Mouse (Mus musculus): ENCODE data around the gene Ybey. TPM values are rescaled to one million over a fixed set of nuclear protein-coding genes. Genes with fewer than 3 reads are reported as not detected.

The Ybey gene
- polyA plus RNA-seq, 1 experiment from 2014 or later = 7.2 TPM

GRCm38 (mm10) chr10:76447406-76448229 is 21.3 kb downstream of the Ybey start:
- Histone ChIP-seq H3K9ac (ENCODE audit: low read length) (no peak overlapping the region), H3K4me2 (ENCODE audit: low read depth, low read length) (no peak overlapping the region), H3K27ac (ENCODE audit: low read length) (peak overlapping the region; percentile 86), H3K27me3 (ENCODE audit: control insufficient read depth, insufficient read depth, low read depth, low read length) (no peaks in the 10 kb centered on the region), H3K4me3 (ENCODE audit: low read length) (no peak overlapping the region), H3K4me1 (replicated peaks; ENCODE audit: control insufficient read depth, insufficient read depth, low read length) (peaks cover 17% of the 10 kb centered on the region), H3K36me3 (ENCODE audit: control insufficient read depth, insufficient read depth, low read length) (no peaks in the 10 kb centered on the region), H3K9me3 (ENCODE audit: control insufficient read depth, low read length) (no peaks in the 10 kb centered on the region)
- 54% methylated on average over 15 of the region's 15 CpGs for WGBS
- ATAC-seq (ENCODE audit: low read depth) = peak; percentile 56; the same call in 1 of the 2 replicates

GRCm38 (mm10) chr10:76445996-76446681 is 22.8 kb downstream of the Ybey start:
- no peak overlapping the region for H3K4me3 ChIP-seq (ENCODE audit: low read length)
- H3K9ac ChIP-seq (ENCODE audit: low read length) = no peak overlapping the region
- H3K27ac ChIP-seq (ENCODE audit: low read length) = peak overlapping the region; percentile 42
- H3K9me3 ChIP-seq (ENCODE audit: control insufficient read depth, low read length) = no peaks in the 10 kb centered on the region
- no peaks in the 10 kb centered on the region for H3K36me3 ChIP-seq (ENCODE audit: control insufficient read depth, insufficient read depth, low read length)
- ATAC-seq (ENCODE audit: low read depth) = no peak
- 62% methylated on average over 4 of the region's 4 CpGs for WGBS
- no peak overlapping the region for H3K4me2 ChIP-seq (ENCODE audit: low read depth, low read length)
- peaks cover 23% of the 10 kb centered on the region for H3K4me1 ChIP-seq (replicated peaks; ENCODE audit: control insufficient read depth, insufficient read depth, low read length)
- H3K27me3 ChIP-seq (ENCODE audit: control insufficient read depth, insufficient read depth, low read depth, low read length) = no peaks in the 10 kb centered on the region

GRCm38 (mm10) chr10:76442178-76443088 is 26.5 kb downstream of the Ybey start, which contains the start of gene Pcnt:
Pcnt (minus strand) TSS chr10:76442786.
- peak within 1 kb of the TSS; percentile 87 for H3K9ac ChIP-seq (ENCODE audit: low read length)
- no peaks in the 10 kb centered on the region for H3K27me3 ChIP-seq (ENCODE audit: control insufficient read depth, insufficient read depth, low read depth, low read length)
- H3K27ac ChIP-seq (ENCODE audit: low read length) = peak within 1 kb of the TSS; percentile 99
- peak within 1 kb of the TSS; percentile 85 for H3K4me2 ChIP-seq (ENCODE audit: low read depth, low read length)
- ATAC-seq (ENCODE audit: low read depth) = peak; percentile 98
- H3K36me3 ChIP-seq (ENCODE audit: control insufficient read depth, insufficient read depth, low read length) = peaks cover 8% of the 10 kb centered on the region
- H3K9me3 ChIP-seq (ENCODE audit: control insufficient read depth, low read length) = no peaks in the 10 kb centered on the region
- under 1% methylated on average over 77 of the region's 78 CpGs for WGBS
- H3K4me3 ChIP-seq (ENCODE audit: low read length) = peak within 1 kb of the TSS; percentile 80
- peaks cover 16% of the 10 kb centered on the region for H3K4me1 ChIP-seq (replicated peaks; ENCODE audit: control insufficient read depth, insufficient read depth, low read length)

GRCm38 (mm10) chr10:76440281-76440680 is 28.6 kb downstream of the Ybey start, which contains the start of gene AC141477.1:
AC141477.1 (minus strand) TSS chr10:76440444.
- no peak within 1 kb of the TSS; the same call in 1 of the 2 replicates for H3K4me3 ChIP-seq (ENCODE audit: low read length)
- H3K27ac ChIP-seq (ENCODE audit: low read length) = peak within 1 kb of the TSS; percentile 23
- H3K4me1 ChIP-seq (replicated peaks; ENCODE audit: control insufficient read depth, insufficient read depth, low read length) = peaks cover 13% of the 10 kb centered on the region
- H3K4me2 ChIP-seq (ENCODE audit: low read depth, low read length) = peak within 1 kb of the TSS; percentile 69
- H3K27me3 ChIP-seq (ENCODE audit: control insufficient read depth, insufficient read depth, low read depth, low read length) = no peaks in the 10 kb centered on the region
- H3K36me3 ChIP-seq (ENCODE audit: control insufficient read depth, insufficient read depth, low read length) = peaks cover 23% of the 10 kb centered on the region
- ATAC-seq (ENCODE audit: low read depth) = no peak
- WGBS = 90% methylated on average over 17 of the region's 17 CpGs
- H3K9ac ChIP-seq (ENCODE audit: low read length) = peak within 1 kb of the TSS; percentile 32; the same call in 1 of the 2 replicates
- H3K9me3 ChIP-seq (ENCODE audit: control insufficient read depth, low read length) = no peaks in the 10 kb centered on the region

- peak overlapping the region; percentile 72 for H3K27ac ChIP-seq (ENCODE audit: low read length)
- no peaks in the 10 kb centered on the region for H3K27me3 ChIP-seq (ENCODE audit: control insufficient read depth, insufficient read depth, low read depth, low read length)
- peaks cover 28% of the 10 kb centered on the region for H3K36me3 ChIP-seq (ENCODE audit: control insufficient read depth, insufficient read depth, low read length)
- no peak overlapping the region for H3K9ac ChIP-seq (ENCODE audit: low read length)
- whole genome bisulfite sequencing = 75% methylated on average over 9 of the region's 9 CpGs
- H3K4me3 ChIP-seq (ENCODE audit: low read length) = no peak overlapping the region
- H3K4me2 ChIP-seq (ENCODE audit: low read depth, low read length) = no peak overlapping the region
- H3K4me1 ChIP-seq (replicated peaks; ENCODE audit: control insufficient read depth, insufficient read depth, low read length) = peaks cover 13% of the 10 kb centered on the region
- ATAC-seq (ENCODE audit: low read depth) = no peak
- no peaks in the 10 kb centered on the region for H3K9me3 ChIP-seq (ENCODE audit: control insufficient read depth, low read length)
These were observed 29.6 kb downstream of the Ybey start for GRCm38 (mm10) chr10:76439107-76439890.

- Histone ChIP-seq H3K9me3 (ENCODE audit: control insufficient read depth, low read length) (no peaks in the 10 kb centered on the region), H3K4me1 (replicated peaks; ENCODE audit: control insufficient read depth, insufficient read depth, low read length) (no peaks in the 10 kb centered on the region), H3K36me3 (ENCODE audit: control insufficient read depth, insufficient read depth, low read length) (peaks cover 65% of the 10 kb centered on the region), H3K9ac (ENCODE audit: low read length) (no peak overlapping the region), H3K4me3 (ENCODE audit: low read length) (no peak overlapping the region), H3K27ac (ENCODE audit: low read length) (no peak overlapping the region), H3K4me2 (ENCODE audit: low read depth, low read length) (no peak overlapping the region), H3K27me3 (ENCODE audit: control insufficient read depth, insufficient read depth, low read depth, low read length) (no peaks in the 10 kb centered on the region)
- no peak for ATAC-seq (ENCODE audit: low read depth)
- 81% methylated on average over 11 of the region's 11 CpGs for WGBS
These were observed 35.0 kb downstream of the Ybey start for GRCm38 (mm10) chr10:76433925-76434324.

GRCm38 (mm10) chr10:76425674-76426073 is 43.2 kb downstream of the Ybey start:
- Histone ChIP-seq H3K4me1 (replicated peaks; ENCODE audit: control insufficient read depth, insufficient read depth, low read length) (no peaks in the 10 kb centered on the region), H3K9me3 (ENCODE audit: control insufficient read depth, low read length) (no peaks in the 10 kb centered on the region), H3K27me3 (ENCODE audit: control insufficient read depth, insufficient read depth, low read depth, low read length) (no peaks in the 10 kb centered on the region), H3K4me2 (ENCODE audit: low read depth, low read length) (no peak overlapping the region), H3K27ac (ENCODE audit: low read length) (no peak overlapping the region), H3K36me3 (ENCODE audit: control insufficient read depth, insufficient read depth, low read length) (peaks cover 62% of the 10 kb centered on the region), H3K4me3 (ENCODE audit: low read length) (no peak overlapping the region), H3K9ac (ENCODE audit: low read length) (no peak overlapping the region)
- ATAC-seq (ENCODE audit: low read depth) = no peak
- WGBS = 91% methylated on average over 7 of the region's 7 CpGs

GRCm38 (mm10) chr10:76416811-76417210 is 52.1 kb downstream of the Ybey start:
- no peak for ATAC-seq (ENCODE audit: low read depth)
- Histone ChIP-seq H3K27ac (ENCODE audit: low read length) (no peak overlapping the region), H3K4me3 (ENCODE audit: low read length) (no peak overlapping the region), H3K4me2 (ENCODE audit: low read depth, low read length) (no peak overlapping the region), H3K9me3 (ENCODE audit: control insufficient read depth, low read length) (no peaks in the 10 kb centered on the region), H3K27me3 (ENCODE audit: control insufficient read depth, insufficient read depth, low read depth, low read length) (no peaks in the 10 kb centered on the region), H3K36me3 (ENCODE audit: control insufficient read depth, insufficient read depth, low read length) (peaks cover 47% of the 10 kb centered on the region), H3K4me1 (replicated peaks; ENCODE audit: control insufficient read depth, insufficient read depth, low read length) (no peaks in the 10 kb centered on the region), H3K9ac (ENCODE audit: low read length) (no peak overlapping the region)
- 92% methylated on average over 12 of the region's 12 CpGs for WGBS

Data from lung, embryonic 16.5 days (tissue).